Mouse (Mus musculus) G1E (cell line): ENCODE measurements around the gene Cdc37. TPM values are rescaled to one million over a fixed set of nuclear protein-coding genes. Genes with fewer than 3 reads are reported as not detected.

Experiments
- ATAC-seq: 2 replicates; pipeline ENCODE4 v1.8.0; 2016; ENCODE audit warnings: mild to moderate bottlenecking; ENCODE audit not compliant: insufficient number of reproducible peaks, poor library complexity, low FRiP score, severe bottlenecking; ENCODE audit errors: extremely low read depth
- DNase-seq: peaks from one replicate; pipeline ENCODE4 v3.0.0; 2012; ENCODE audit warnings: low spot score
- H3K27me3 ChIP-seq: 2 replicates; pipeline ENCODE4 v1.6.1; 2012; ENCODE audit warnings: mild to moderate bottlenecking, low read length, inconsistent platforms; ENCODE audit not compliant: insufficient read depth
- H3K36me3 ChIP-seq: replicated peaks from 2 replicates; pipeline ENCODE3; 2012; ENCODE audit warnings: mild to moderate bottlenecking, inconsistent platforms
- H3K4me1 ChIP-seq: 2 replicates; pipeline ENCODE4 v1.6.1; 2012; ENCODE audit warnings: low read depth, low read length, inconsistent platforms, mixed read lengths; ENCODE audit not compliant: insufficient read depth
- H3K4me3 ChIP-seq: 2 replicates; pipeline ENCODE4 v1.5.1; 2012; ENCODE audit warnings: low read depth, mild to moderate bottlenecking, inconsistent platforms, low read length, moderate library complexity, mixed read lengths
- H3K9me3 ChIP-seq: replicated peaks from 2 replicates; pipeline ENCODE4 v1.6.1; 2012; ENCODE audit warnings: inconsistent platforms
- CTCF ChIP-seq: IDR thresholded peaks from 2 replicates; pipeline ENCODE4 v1.5.1; 2012; ENCODE audit warnings: low read depth, low read length, inconsistent platforms, mixed read lengths
- GATA1 ChIP-seq: IDR thresholded peaks from 2 replicates; pipeline ENCODE4 v1.6.1; 2012; ENCODE audit warnings: borderline replicate concordance, low read length, inconsistent platforms, mixed read lengths
- GATA2 ChIP-seq: IDR thresholded peaks from 2 replicates; pipeline ENCODE4 v1.6.1; 2012; ENCODE audit warnings: low read depth, low read length, inconsistent platforms, borderline replicate concordance
- POLR2AphosphoS5 ChIP-seq: IDR thresholded peaks from 2 replicates; pipeline ENCODE4 v1.6.1; 2012; ENCODE audit warnings: low read depth, low read length, inconsistent platforms; ENCODE audit not compliant: insufficient replicate concordance
- TAL1 ChIP-seq: conservative IDR thresholded peaks from 2 replicates; pipeline ENCODE4 v1.6.1; 2012; ENCODE audit warnings: low read depth, low read length, inconsistent platforms, mixed read lengths
- polyA plus RNA-seq: library from polyadenylated mRNA; stranded (reverse); fragments of >175 nt; gene quantifications from 2 replicates; pipeline ENCODE4 v1.2.3, GENCODE M21; 2012
- total RNA-seq, 2 experiments: library from RNA; stranded (forward) in 1 of 2; stranded (reverse) in 1 of 2; fragments of 200-1000 nt in 1 of 2; fragments of >200 nt in 1 of 2; fragmentation: Nextera tagmentation in 1 of 2; gene quantifications; 2 replicates each; pipeline ENCODE4 v1.2.3; 2014 to 2017

The Cdc37 gene
- total and polyA plus RNA-seq, 3 experiments, result 80.4 to 213 (median 193) TPM

DNA sequence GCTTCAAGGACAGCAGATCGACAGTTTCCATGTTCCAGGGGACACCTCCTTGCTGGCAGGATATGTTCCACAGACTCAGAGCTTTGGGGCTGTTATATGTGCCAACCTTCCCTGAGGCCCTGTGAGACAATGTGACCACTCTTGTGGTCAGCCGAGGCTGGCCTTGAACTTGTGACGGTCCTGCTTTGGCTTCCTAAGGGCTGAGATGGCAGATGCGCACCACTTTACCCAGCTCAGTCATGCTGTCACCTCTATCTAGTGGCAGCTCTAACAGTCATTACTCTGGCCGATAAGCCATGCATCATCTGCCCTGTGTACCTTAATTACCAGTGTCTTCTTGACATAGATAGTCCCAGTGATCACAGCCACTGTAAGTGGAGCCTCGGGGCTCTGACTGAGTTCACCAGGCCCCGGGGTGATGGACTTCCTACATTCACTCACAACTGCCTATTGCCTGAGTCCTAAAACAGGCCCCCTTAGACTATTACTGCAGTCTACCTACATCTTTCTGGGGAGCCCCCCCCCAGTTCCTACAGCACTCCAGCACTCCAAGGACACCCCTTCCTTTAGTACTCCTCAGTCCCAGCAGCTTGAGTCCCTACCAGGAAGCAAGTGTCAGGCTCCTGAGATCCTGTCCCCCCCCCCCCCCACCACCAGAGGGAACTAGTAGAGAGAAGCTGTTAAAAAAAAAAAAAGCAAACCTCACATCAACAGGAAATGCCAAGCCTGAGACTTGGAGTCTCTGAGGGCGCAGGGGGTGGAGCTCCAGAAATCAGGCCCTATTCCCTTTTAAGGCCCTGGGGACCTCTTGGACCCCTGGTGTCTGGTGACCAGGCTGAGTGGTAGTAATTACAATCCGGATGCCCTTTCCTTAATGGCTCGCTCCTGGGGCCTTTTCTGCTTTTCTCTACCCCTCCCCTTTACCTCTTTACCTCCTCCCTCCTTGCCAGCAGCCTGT is 17.6 kb upstream of the Cdc37 start:
- Histone ChIP-seq H3K27me3 (peaks cover 53% of the 10 kb centered on the region), H3K4me1 (peaks cover 23% of the 10 kb centered on the region), H3K9me3 (no peaks in the 10 kb centered on the region), H3K4me3 (no peak overlapping the region), H3K36me3 (no peaks in the 10 kb centered on the region)
- no peak for TF ChIP-seq CTCF
- TF ChIP-seq TAL1, result no peak
- TF ChIP-seq GATA2, result no peak
- no peak for TF ChIP-seq POLR2AphosphoS5
- no peak for TF ChIP-seq GATA1
- ATAC-seq, result no peak
- no peak for DNase-seq

DNA sequence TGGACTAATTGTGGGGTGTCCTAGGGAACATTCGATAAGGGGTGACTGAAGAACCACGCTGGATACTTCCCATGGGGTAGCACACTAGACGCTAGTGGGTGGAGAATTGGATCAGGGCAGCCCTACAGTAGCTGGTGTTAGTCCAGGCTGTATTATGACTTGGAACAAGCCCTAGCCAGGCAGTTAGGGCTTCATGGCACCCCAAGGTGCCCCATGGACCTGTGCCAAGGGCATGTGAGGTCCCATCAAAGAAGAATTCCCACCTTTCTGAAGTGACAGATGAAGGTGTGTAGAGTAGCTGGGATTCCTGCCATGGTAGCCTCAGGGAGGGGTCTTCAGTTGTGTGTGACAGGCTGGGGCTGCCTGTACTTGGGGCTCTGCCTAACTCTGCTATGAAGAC is 16.7 kb upstream of the Cdc37 start:
- ATAC-seq (no peak), DNase-seq (no peak)
- peaks cover 55% of the 10 kb centered on the region for H3K27me3 ChIP-seq
- H3K4me3 ChIP-seq, result no peak overlapping the region
- H3K9me3 ChIP-seq, result no peaks in the 10 kb centered on the region
- H3K36me3 ChIP-seq, result no peaks in the 10 kb centered on the region
- TF ChIP-seq TAL1, result no peak
- no peak for TF ChIP-seq GATA2
- TF ChIP-seq CTCF, result no peak
- no peak for TF ChIP-seq GATA1
- TF ChIP-seq POLR2AphosphoS5, result no peak
- peaks cover 27% of the 10 kb centered on the region for H3K4me1 ChIP-seq

- Histone ChIP-seq H3K36me3 (no peaks in the 10 kb centered on the region), H3K4me3 (no peak overlapping the region), H3K4me1 (peaks cover 32% of the 10 kb centered on the region), H3K9me3 (no peaks in the 10 kb centered on the region), H3K27me3 (peaks cover 57% of the 10 kb centered on the region)
- ATAC-seq, result no peak
- DNase-seq, result no peak
- TF ChIP-seq TAL1, result no peak
- no peak for TF ChIP-seq GATA1
- no peak for TF ChIP-seq CTCF
- TF ChIP-seq POLR2AphosphoS5, result no peak
- no peak for TF ChIP-seq GATA2
Observed at GRCm38 (mm10) chr9:21165952-21166451, 16.2 kb upstream of the Cdc37 start.

- Histone ChIP-seq H3K27me3 (peaks cover 54% of the 10 kb centered on the region), H3K9me3 (no peaks in the 10 kb centered on the region), H3K4me1 (peaks cover 39% of the 10 kb centered on the region), H3K36me3 (no peaks in the 10 kb centered on the region), H3K4me3 (peak within 1 kb of the TSS; percentile 6; the same call in 1 of the 2 replicates)
- no peak for DNase-seq
- no peak for ATAC-seq
- TF ChIP-seq TAL1, result no peak
Observed at GRCm38 (mm10) chr9:21165041-21165951, 15.5 kb upstream of the Cdc37 start, which contains the start of gene Pde4a. Pde4a (plus strand) TSS chr9:21165714.

- peaks cover 54% of the 10 kb centered on the region for H3K27me3 ChIP-seq
- no peak overlapping the region for H3K4me3 ChIP-seq
- no peaks in the 10 kb centered on the region for H3K36me3 ChIP-seq
- H3K4me1 ChIP-seq, result peaks cover 39% of the 10 kb centered on the region
- ATAC-seq, result no peak
- no peaks in the 10 kb centered on the region for H3K9me3 ChIP-seq
- TF ChIP-seq GATA2, result no peak
- no peak for TF ChIP-seq CTCF
- TF ChIP-seq POLR2AphosphoS5, result no peak
- TF ChIP-seq GATA1, result no peak
- no peak for TF ChIP-seq TAL1
- DNase-seq, result no peak
Observed at GRCm38 (mm10) chr9:21164072-21164471, 14.3 kb upstream of the Cdc37 start.

GRCm38 (mm10) chr9:21163086-21164050 is 13.6 kb upstream of the Cdc37 start:
- ATAC-seq, result no peak
- H3K4me3 ChIP-seq, result no peak overlapping the region
- TF ChIP-seq GATA1 (no peak), GATA2 (no peak), CTCF (no peak), TAL1 (no peak), POLR2AphosphoS5 (no peak)
- no peaks in the 10 kb centered on the region for H3K36me3 ChIP-seq
- H3K9me3 ChIP-seq, result no peaks in the 10 kb centered on the region
- no peak for DNase-seq
- H3K27me3 ChIP-seq, result peaks cover 54% of the 10 kb centered on the region
- H3K4me1 ChIP-seq, result peaks cover 32% of the 10 kb centered on the region
